18 mouse cellular contexts compared by ENCODE assay signal in genomic region chr4:119074596-119074995, GRCm38 (mm10). TPM values are rescaled to one million over a fixed set of nuclear protein-coding genes. Genes with fewer than 3 reads are reported as not detected.
DNase-seq lines count a peak whose midpoint lies in the region; ATAC-seq lines count a peak whose summit lies in the region.
"Had no signal": no experiment of that assay in that cellular context is flagged by ENCODE, and none has a peak within 500 bp of the region (broad histone marks: within the 10 kb centered on the region; RNA-seq: fewer than 3 reads in every experiment).

No protein-coding gene starts in this region.

- no peaks in the 10 kb centered on the region for H3K9me3 ChIP-seq in lung, embryonic 15.5 days
- no peaks in the 10 kb centered on the region for H3K9me3 ChIP-seq in embryonic facial prominence, embryonic 11.5 days (replicated peaks; ENCODE audit: control insufficient read depth, low read length)
- no peaks in the 10 kb centered on the region for H3K9me3 ChIP-seq in limb, embryonic 15.5 days
- H3K9me3 ChIP-seq: embryonic facial prominence, embryonic 12.5 days; forebrain, embryonic 12.5 days; heart, embryonic 15.5 days had no signal

- WGBS in lung, embryonic 15.5 days: 41% methylated on average over 6 of the region's 6 CpGs
- 29% methylated on average over 6 of the region's 6 CpGs for WGBS in embryonic facial prominence, embryonic 11.5 days
- 30% methylated on average over 6 of the region's 6 CpGs for WGBS in limb, embryonic 15.5 days

- no peak overlapping the region for H3K4me2 ChIP-seq in lung, embryonic 15.5 days
- H3K4me2 ChIP-seq in embryonic facial prominence, embryonic 11.5 days (ENCODE audit: low read depth, low read length): no peak overlapping the region
- no peak overlapping the region for H3K4me2 ChIP-seq in limb, embryonic 15.5 days
- H3K4me2 ChIP-seq: embryonic facial prominence, embryonic 12.5 days; forebrain, embryonic 12.5 days; heart, embryonic 15.5 days had no signal

- H3K27ac ChIP-seq in lung, embryonic 15.5 days: 0 out of 2 replicates have a peak overlapping the region, but pooled peaks have one; percentile 39
- H3K27ac ChIP-seq in embryonic facial prominence, embryonic 11.5 days (replicated peaks; ENCODE audit: low read depth, low read length): no peak overlapping the region
- peak overlapping the region; percentile 28; the same call in 1 of the 2 replicates for H3K27ac ChIP-seq in limb, embryonic 15.5 days
- H3K27ac ChIP-seq: forebrain, embryonic 12.5 days; heart, embryonic 15.5 days; liver, embryonic 14.5 days had no signal

- DNase-seq in lung, adult 18-20 months: no peak
- peak; percentile 64 for DNase-seq in R1 (ENCODE audit: low read depth, low spot score)
- peak; percentile 24 for DNase-seq in embryonic facial prominence, embryonic 11.5 days (ENCODE audit: low spot score)
- no peak for DNase-seq in T-cell, adult 2 months (ENCODE audit: low spot score)
- DNase-seq in left cerebral cortex, adult 11 months (ENCODE audit: low spot score): no peak
- DNase-seq: adrenal gland, postnatal 25 days; cerebellum, adult 9-10 months; kidney, adult 9 months; kidney, postnatal 36 days; layer of hippocampus, adult 9-11 months; right cerebral cortex, postnatal 4 days; thymus, postnatal 25 days had no signal

- H3K27me3 ChIP-seq in lung, embryonic 15.5 days: peaks cover 18% of the 10 kb centered on the region; the same call in 1 of the 2 replicates
- H3K27me3 ChIP-seq in embryonic facial prominence, embryonic 11.5 days (ENCODE audit: control insufficient read depth, insufficient read depth, low read length): peaks cover 4% of the 10 kb centered on the region
- H3K27me3 ChIP-seq in limb, embryonic 15.5 days: 0 out of 2 replicates have a peak, but pooled peaks cover 2% of the 10 kb centered on the region

- no peak overlapping the region for H3K4me3 ChIP-seq in lung, embryonic 15.5 days
- H3K4me3 ChIP-seq in embryonic facial prominence, embryonic 11.5 days (ENCODE audit: low read depth, low read length): no peak overlapping the region
- no peak overlapping the region for H3K4me3 ChIP-seq in limb, embryonic 15.5 days
- H3K4me3 ChIP-seq: embryonic facial prominence, embryonic 12.5 days; forebrain, embryonic 12.5 days; heart, embryonic 15.5 days had no signal

- H3K9ac ChIP-seq in lung, embryonic 15.5 days: no peak overlapping the region
- H3K9ac ChIP-seq in embryonic facial prominence, embryonic 11.5 days (replicated peaks; ENCODE audit: low read length): no peak overlapping the region
- no peak overlapping the region for H3K9ac ChIP-seq in limb, embryonic 15.5 days
- H3K9ac ChIP-seq: embryonic facial prominence, embryonic 12.5 days; forebrain, embryonic 12.5 days; heart, embryonic 15.5 days; liver, embryonic 14.5 days had no signal

- no peaks in the 10 kb centered on the region for H3K36me3 ChIP-seq in lung, embryonic 15.5 days
- H3K36me3 ChIP-seq in embryonic facial prominence, embryonic 11.5 days (replicated peaks; ENCODE audit: control insufficient read depth, insufficient read depth, low read depth, low read length): no peaks in the 10 kb centered on the region
- H3K36me3 ChIP-seq in limb, embryonic 15.5 days: no peaks in the 10 kb centered on the region
- H3K36me3 ChIP-seq: embryonic facial prominence, embryonic 12.5 days; forebrain, embryonic 12.5 days; heart, embryonic 15.5 days had no signal

- no peak for ATAC-seq in lung, embryonic 15.5 days (ENCODE audit: borderline replicate concordance, extremely low read depth, low FRiP score, low TSS enrichment)
- no peak for ATAC-seq in embryonic facial prominence, embryonic 11.5 days (replicated peaks; ENCODE audit: insufficient number of reproducible peaks, low FRiP score, low TSS enrichment, low read depth)
- no peak for ATAC-seq in limb, embryonic 15.5 days (ENCODE audit: insufficient number of reproducible peaks, low FRiP score, low TSS enrichment, low read depth)

- H3K4me1 ChIP-seq in lung, embryonic 15.5 days: peaks cover 39% of the 10 kb centered on the region
- H3K4me1 ChIP-seq in embryonic facial prominence, embryonic 11.5 days (ENCODE audit: control insufficient read depth, insufficient read depth, low read length): no peaks in the 10 kb centered on the region; the same call in 1 of the 2 replicates
- H3K4me1 ChIP-seq in limb, embryonic 15.5 days: peaks cover 64% of the 10 kb centered on the region

RNA-seq across cellular contexts. Expression of gene Slc2a1, which starts 33.9 kb away (rescaled TPM):
- polyA plus RNA-seq in lung, embryonic 15.5 days (2015; fragmentation: Nextera tagmentation; extraction: Ambion mirVana): 83.6 and 87.2 TPM in 2 replicates
- polyA plus RNA-seq in embryonic facial prominence, embryonic 11.5 days (2014; fragmentation: Nextera tagmentation; extraction: Ambion mirVana): 111 and 140 TPM in 2 replicates
- 179 and 208 TPM in 2 replicates for polyA plus RNA-seq in limb, embryonic 15.5 days (2015; fragmentation: Nextera tagmentation; extraction: Ambion mirVana)

Comparison
In these comparisons a context has a peak if more than half of its experiments do, and no peak if none do; other contexts are left out.
1. DNase-seq: peak in R1 (single experiment) and embryonic facial prominence, embryonic 11.5 days (single experiment); none in lung, adult 18-20 months (0 of 2), T-cell, adult 2 months (single experiment) and left cerebral cortex, adult 11 months (single experiment).